Mouse (Mus musculus) MEL (cell line): ENCODE measurements around the gene Supt4a.
A peak's percentile ranks its signal among the peaks of the same experiment; 100 is the strongest.

Experiments used
- CTCF ChIP-seq, 3 experiments: IDR thresholded peaks in 2 of 3; conservative IDR thresholded peaks in 1 of 3; 2 replicates each; pipeline ENCODE4 v1.5.1; 2011 to 2012; ENCODE audit warnings: low read length in 3 of 3, low read depth in 2 of 3, mild to moderate bottlenecking in 2 of 3, improper control_type of control experiment in 1 of 3, inconsistent platforms in 1 of 3, mixed read lengths in 1 of 3, moderate library complexity in 1 of 3; ENCODE audit not compliant: control insufficient read depth in 1 of 3, insufficient read depth in 1 of 3, poor library complexity in 1 of 3, severe bottlenecking in 1 of 3
- ELF1 ChIP-seq: IDR thresholded peaks from 2 replicates; pipeline ENCODE4 v1.6.1; 2014; ENCODE audit warnings: low read depth, mild to moderate bottlenecking, inconsistent platforms, low read length, improper control_type of control experiment, moderate library complexity
- MYB ChIP-seq: IDR thresholded peaks from 2 replicates; pipeline ENCODE4 v1.6.1; 2011; ENCODE audit warnings: mild to moderate bottlenecking, low read depth, low read length, improper control_type of control experiment
- POLR2A ChIP-seq, 2 experiments: IDR thresholded peaks; 2 replicates each; pipeline ENCODE4 v1.6.1; 2011 to 2012; ENCODE audit warnings: low read length in 2 of 2, mild to moderate bottlenecking in 2 of 2, control low read depth in 1 of 2, improper control_type of control experiment in 1 of 2, low read depth in 1 of 2, moderate library complexity in 1 of 2; ENCODE audit not compliant: control insufficient read depth in 1 of 2, insufficient read depth in 1 of 2, poor library complexity in 1 of 2
- TAL1 ChIP-seq: IDR thresholded peaks from 2 replicates; pipeline ENCODE4 v1.6.1; 2012; ENCODE audit warnings: mild to moderate bottlenecking, inconsistent platforms, low read length, moderate library complexity, mixed read lengths
- USF1 ChIP-seq: IDR thresholded peaks from 2 replicates; pipeline ENCODE4 v1.6.1; 2014; ENCODE audit warnings: low read depth, mild to moderate bottlenecking, inconsistent platforms, low read length, improper control_type of control experiment, moderate library complexity

- TF ChIP-seq TAL1 (no peak), USF1 (no peak), MYB (no peak), ELF1 (no peak), POLR2A (IDR thresholded peaks at IDR 0.05; ENCODE audit: control insufficient read depth in 1 of 2, insufficient read depth in 1 of 2, low read depth in 1 of 2, low read length in 2 of 2, poor library complexity in 1 of 2) (0 out of 4 replicates have a peak, but pooled peaks of 1 of the 2 experiments have one; percentile 24), CTCF (IDR thresholded peaks at IDR 0.05 in 2 of 3, conservative IDR thresholded peaks at IDR 0.05 in 1 of 3; ENCODE audit: control insufficient read depth in 1 of 3, insufficient read depth in 1 of 3, low read depth in 2 of 3, low read length in 3 of 3, poor library complexity in 1 of 3, severe bottlenecking in 1 of 3) (no peak)
Observed at GRCm38 (mm10) chr11:87725515-87725914, 11.8 kb upstream of the Supt4a start.
